Mouse (Mus musculus) cerebellum, postnatal 36 days (tissue): ENCODE measurements around the gene Fam214a.
"Not testable (repeated sequence)": the region's sequence is repeated elsewhere in the genome, so short reads cannot be mapped to it uniquely, and the experiment has no call there.

ENCODE experiments used
- DNase-seq, 2 experiments: peaks; one replicate each; pipeline ENCODE4 v3.0.0; 2021 to 2022; ENCODE audit warnings: mixed read lengths in 2 of 2

The Fam214a gene

GRCm38 (mm10) chr9:74982193-74982592, 29.5 kb downstream of the Fam214a start:
- DNase-seq, result no peak

DNA sequence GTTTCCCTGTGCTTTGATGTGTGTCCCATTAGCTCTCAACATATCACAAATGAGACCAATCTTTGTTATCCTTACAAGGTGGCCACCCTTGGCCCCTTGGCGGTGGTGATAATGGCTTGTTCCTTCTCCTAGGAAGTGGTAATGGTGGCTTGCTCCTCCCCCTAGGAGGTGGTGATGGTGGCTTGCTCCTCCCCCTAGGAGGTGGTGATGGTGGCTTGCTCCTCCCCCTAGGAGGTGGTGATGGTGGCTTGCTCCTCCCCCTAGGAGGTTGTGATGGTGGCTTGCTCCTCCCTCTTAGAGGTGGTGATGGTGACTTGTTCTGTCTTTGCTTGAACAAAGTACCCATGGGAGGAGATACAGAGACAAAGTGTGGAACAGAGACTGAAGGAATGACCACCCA, 30.0 kb downstream of the Fam214a start:
- not testable (repeated sequence) for DNase-seq

DNA sequence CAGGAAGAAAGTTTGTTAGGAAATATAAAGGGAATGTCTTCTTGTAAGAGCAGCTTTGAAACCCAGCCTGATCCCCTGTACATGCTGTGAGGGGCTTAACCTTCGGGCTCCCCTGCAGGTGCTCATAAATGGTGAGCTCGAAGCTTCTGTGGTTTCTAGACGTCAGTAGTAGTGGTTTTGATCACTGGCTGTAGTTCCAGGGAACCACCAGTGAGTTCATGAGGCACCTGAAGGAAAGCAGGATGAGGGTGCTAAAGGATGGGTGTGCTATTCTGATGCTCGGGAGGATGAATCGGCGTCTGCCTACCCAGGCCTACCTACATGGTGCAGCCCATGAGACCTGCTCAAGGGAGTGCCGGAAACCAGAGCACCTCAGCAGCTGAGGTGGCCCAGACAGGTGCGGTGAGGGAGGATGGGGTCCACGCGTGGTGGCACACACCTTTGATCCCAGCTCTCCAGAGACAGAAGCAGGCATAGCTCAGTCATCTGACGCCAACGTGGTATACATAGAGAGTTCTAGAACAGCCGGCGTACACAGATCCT, 32.6 kb downstream of the Fam214a start:
- DNase-seq, result no peak

DNA sequence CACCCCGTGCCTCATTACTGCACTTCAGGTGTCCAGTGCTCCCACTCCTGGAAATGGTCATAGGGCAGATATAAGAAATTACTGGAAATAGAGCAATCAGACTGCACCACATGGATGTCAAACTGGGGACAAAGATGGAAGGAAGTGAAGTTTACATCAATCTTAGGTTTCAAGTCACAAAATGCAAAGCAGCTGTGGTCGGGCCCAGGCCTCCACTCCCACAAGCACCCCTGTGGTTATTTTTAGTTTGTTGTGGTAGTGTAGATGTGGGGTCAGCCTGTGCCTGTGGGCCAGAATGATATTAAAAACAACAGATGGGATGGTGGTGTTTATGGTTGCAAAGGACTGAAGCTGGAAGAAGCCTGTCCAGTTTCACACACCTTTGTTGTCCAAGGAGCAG, 33.1 kb downstream of the Fam214a start:
- no peak for DNase-seq

- DNase-seq, result no peak
Measured at GRCm38 (mm10) chr9:74988893-74989460, 36.3 kb downstream of the Fam214a start.

- DNase-seq, result no peak
Measured at GRCm38 (mm10) chr9:74989990-74990389, 37.3 kb downstream of the Fam214a start.

GRCm38 (mm10) chr9:74994611-74995257, 42.0 kb downstream of the Fam214a start:
- DNase-seq, result no peak

GRCm38 (mm10) chr9:74996349-74996748, 43.7 kb downstream of the Fam214a start:
- no peak for DNase-seq

GRCm38 (mm10) chr9:74997976-74998375, 45.3 kb downstream of the Fam214a start:
- DNase-seq, result no peak

DNA sequence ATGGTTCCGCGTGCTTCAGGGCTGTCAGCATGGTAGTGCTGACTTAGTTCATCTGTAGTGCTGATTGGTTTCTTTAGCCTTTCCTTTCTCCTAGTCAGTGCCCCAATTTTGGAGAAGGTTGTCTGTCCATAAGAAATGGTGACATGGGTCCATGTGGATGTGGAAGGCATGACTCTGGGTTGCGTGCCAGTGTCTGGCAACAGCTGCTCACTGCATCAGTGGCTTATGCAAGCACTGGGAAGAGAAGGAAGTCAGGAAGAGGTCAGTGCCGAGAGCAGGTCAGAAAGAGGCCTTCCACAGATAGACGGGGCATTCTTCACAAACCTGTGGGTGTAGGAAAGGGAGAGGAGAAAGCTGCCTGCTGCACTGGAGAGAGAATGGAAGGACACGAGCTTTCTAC, 48.3 kb downstream of the Fam214a start:
- no peak for DNase-seq

DNA sequence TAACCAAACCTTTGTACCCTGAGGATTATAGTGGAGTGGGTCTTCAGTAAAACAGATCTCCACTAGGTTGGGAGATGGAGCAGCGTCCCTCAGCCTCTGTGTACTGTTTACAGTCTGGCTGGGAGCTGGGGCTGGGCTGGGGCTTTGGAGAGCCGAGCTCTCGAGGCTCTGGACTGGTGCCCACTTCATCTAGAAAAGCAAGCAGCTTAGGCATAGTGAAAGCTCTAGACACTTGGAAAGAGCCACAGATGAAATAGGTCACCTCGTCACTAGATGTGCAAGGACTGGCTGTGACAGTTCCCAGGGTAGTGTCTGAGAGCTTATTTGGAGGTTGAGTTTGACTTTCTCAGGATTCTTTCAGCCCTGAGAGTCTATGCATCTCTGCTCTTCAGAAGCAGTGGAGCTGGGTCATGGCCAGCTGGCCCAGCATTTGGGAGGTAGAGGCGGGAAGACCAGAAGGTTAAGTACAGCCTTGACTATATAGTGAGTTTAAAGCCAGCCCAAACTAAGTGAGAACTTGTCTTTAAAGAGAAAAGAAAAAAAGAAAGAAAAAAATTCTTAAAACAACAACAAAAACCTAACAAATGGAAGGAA, 49.0 kb downstream of the Fam214a start:
- DNase-seq, result peak; percentile 50 to 60

GRCm38 (mm10) chr9:75002262-75002661, 49.6 kb downstream of the Fam214a start:
- DNase-seq, result no peak

GRCm38 (mm10) chr9:75004203-75004602, 51.5 kb downstream of the Fam214a start:
- DNase-seq, result no peak

- DNase-seq, result no peak
Measured at GRCm38 (mm10) chr9:75016591-75016990, 63.9 kb downstream of the Fam214a start.

- no peak for DNase-seq
Measured at GRCm38 (mm10) chr9:75019181-75019580, 66.5 kb downstream of the Fam214a start.

- no peak for DNase-seq
Measured at GRCm38 (mm10) chr9:75019592-75019991, 66.9 kb downstream of the Fam214a start.

DNA sequence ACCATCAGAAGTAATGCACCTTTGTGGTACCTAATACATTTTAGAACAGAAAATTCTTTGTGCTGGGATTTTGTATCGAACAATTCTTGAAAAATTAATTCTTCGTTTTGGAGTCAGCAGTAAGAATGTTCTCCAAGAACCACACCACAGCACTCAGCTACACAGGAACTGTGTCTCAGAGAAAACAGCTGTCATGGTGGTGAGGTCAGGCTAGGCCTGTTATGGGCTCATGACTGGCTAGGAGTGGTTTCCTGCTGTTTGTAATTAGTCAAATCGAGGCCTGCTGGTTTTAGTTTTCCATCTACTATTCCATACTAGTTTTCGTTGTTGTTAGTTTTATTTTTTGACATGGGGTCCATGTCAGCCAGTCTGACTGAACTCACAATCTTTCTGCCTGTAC, 67.9 kb downstream of the Fam214a start:
- no peak for DNase-seq

DNA sequence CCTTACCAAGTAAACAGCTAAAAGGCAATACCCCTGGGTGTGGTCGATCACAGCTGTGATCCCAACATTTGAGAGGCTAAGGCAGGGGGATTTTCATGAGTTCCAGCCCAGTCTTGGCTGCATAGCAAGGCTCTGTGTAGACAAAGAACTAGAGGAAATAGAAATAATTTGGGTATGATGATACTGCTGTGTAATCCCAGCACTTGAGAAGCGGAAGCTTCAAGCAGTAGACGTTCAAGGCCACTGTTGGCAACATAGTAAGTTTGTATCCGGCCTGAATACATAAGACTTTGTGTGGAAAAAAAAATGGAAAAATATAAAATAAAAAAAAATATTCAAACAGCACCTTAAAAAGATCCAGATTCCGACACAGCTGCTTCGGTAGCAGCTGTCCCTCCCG, 69.9 kb downstream of the Fam214a start:
- DNase-seq, result no peak

GRCm38 (mm10) chr9:75023150-75023894, 70.6 kb downstream of the Fam214a start:
- no peak for DNase-seq

DNA sequence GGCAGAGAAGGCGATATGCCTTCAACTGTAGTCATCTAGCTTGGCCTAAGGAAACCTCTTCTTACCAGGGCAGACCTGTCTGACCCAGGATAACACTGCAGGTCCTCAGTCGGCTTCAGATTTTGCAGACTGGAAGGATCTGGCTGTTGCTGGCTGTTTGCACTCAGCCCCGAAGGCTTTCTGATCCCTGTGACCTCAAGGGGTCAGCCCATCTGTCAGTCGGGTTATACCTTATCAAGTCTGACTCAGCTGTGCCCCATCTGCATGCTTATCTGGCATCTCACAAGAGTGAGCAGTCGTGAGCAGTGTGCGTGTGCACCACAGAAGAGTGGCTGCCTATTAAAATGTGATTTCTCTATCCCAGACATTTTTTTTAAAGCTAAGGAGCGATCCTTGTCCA, 71.4 kb downstream of the Fam214a start:
- DNase-seq, result no peak

- DNase-seq, result no peak
Measured at GRCm38 (mm10) chr9:75025689-75026088, 73.0 kb downstream of the Fam214a start.

- no peak for DNase-seq
Measured at GRCm38 (mm10) chr9:75032408-75032807, 79.7 kb downstream of the Fam214a start.

- no peak for DNase-seq
Measured at GRCm38 (mm10) chr9:75033141-75033540, 80.5 kb downstream of the Fam214a start.

DNA sequence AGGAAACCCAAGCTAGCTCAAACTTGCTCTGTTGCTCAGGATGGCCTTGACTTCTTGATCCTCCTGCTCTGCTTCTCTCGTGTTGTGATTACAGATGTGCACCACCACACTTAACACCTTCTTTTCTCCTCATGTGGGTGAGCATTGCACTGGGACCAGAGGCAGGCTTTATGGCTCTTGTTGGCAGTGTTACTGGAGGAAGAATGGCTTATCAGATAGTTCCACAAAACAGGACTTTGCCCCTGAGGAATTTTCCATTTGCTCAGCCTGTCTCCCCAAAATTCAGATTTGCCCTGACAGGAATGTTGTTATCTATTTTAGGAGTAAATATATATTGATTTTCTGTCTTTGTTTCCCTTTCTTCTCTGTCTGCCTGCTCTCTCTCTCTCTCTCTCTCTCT, 82.0 kb downstream of the Fam214a start:
- no peak for DNase-seq
